1 mouse cellular context compared by ENCODE assay signal in the genomic region with DNA sequence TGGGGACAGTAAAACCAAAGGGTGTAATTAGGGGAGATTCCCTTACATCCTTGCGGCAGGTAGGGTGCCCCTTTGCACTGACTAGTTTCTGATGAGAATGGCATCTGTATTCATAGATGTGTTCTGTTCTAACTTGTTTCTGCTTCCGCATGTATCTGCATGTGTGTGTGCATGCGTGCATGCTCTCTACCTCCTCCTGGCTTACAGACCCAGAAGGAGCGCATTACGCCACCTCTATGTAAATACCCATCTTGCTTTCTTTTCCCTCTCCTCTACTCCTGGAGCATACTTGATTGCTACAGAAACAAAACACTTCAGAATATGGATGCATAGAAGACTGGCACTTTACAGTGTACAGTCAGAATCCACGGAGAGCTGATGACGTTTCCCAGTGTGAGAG.
TF ChIP-seq lines count a peak whose summit lies in the region.

No protein-coding gene starts in this region.

TF ChIP-seq in CH12.LX, 34 proteins besides CTCF, POLR2A, EP300 and RAD21:
- TF ChIP-seq NRF1 (IDR thresholded peaks at IDR 0.05; ENCODE audit: low read depth, low read length), result peak; percentile 66
- TF ChIP-seq USF2 (conservative IDR thresholded peaks at IDR 0.05; ENCODE audit: low read depth, low read length), result no peak
- no peak for TF ChIP-seq MAFK (IDR thresholded peaks at IDR 0.05; ENCODE audit: insufficient replicate concordance, low read length)
- peak; percentile 88 for TF ChIP-seq MAX (IDR thresholded peaks at IDR 0.05; ENCODE audit: low read length)
- TF ChIP-seq TCF12 (IDR thresholded peaks at IDR 0.05; ENCODE audit: low read depth, low read length), result 0 out of 2 replicates have a peak, but pooled peaks have one; percentile 47
- no peak for TF ChIP-seq MAZ (IDR thresholded peaks at IDR 0.05; ENCODE audit: low read depth, low read length)
- TF ChIP-seq ZNF384 (IDR thresholded peaks at IDR 0.05; ENCODE audit: low read depth, low read length), result no peak; the same call in 1 of the 2 replicates
- no peak for TF ChIP-seq ZC3H11A (IDR thresholded peaks at IDR 0.05; ENCODE audit: low read depth, low read length)
- TF ChIP-seq TBP (conservative IDR thresholded peaks at IDR 0.05; ENCODE audit: low read depth, low read length), result no peak
- TF ChIP-seq ELF1 (IDR thresholded peaks at IDR 0.05; ENCODE audit: low read depth, low read length), result peak; percentile 84
- TF ChIP-seq GABPA (IDR thresholded peaks at IDR 0.05; ENCODE audit: insufficient replicate concordance, low read depth, low read length), result no peak
- TF ChIP-seq SIN3A (IDR thresholded peaks at IDR 0.05; ENCODE audit: low read length), result 0 out of 2 replicates have a peak, but pooled peaks have one; percentile 35
- peak; percentile 57; the same call in 1 of the 2 replicates for TF ChIP-seq MXI1 (IDR thresholded peaks at IDR 0.05; ENCODE audit: low read depth, low read length)
- TF ChIP-seq SMC3 (IDR thresholded peaks at IDR 0.05; ENCODE audit: low read depth, low read length), result no peak; the same call in 1 of the 2 replicates
- TF ChIP-seq JUND (conservative IDR thresholded peaks at IDR 0.05; ENCODE audit: low read depth, low read length), result no peak
- TF ChIP-seq NELFE (IDR thresholded peaks at IDR 0.05; ENCODE audit: low read depth, low read length), result 0 out of 2 replicates have a peak, but pooled peaks have one; percentile 44
- TF ChIP-seq PAX5 (IDR thresholded peaks at IDR 0.05; ENCODE audit: low read length), result no peak
- TF ChIP-seq BHLHE40 (IDR thresholded peaks at IDR 0.05; ENCODE audit: low read depth, low read length), result peak; percentile 86
- TF ChIP-seq E2F4 (IDR thresholded peaks at IDR 0.05; ENCODE audit: insufficient replicate concordance, low read depth, low read length), result no peak
- TF ChIP-seq CHD1 (IDR thresholded peaks at IDR 0.05; ENCODE audit: low read depth, low read length), result peak; percentile 97
- TF ChIP-seq JUN (IDR thresholded peaks at IDR 0.05; ENCODE audit: insufficient read depth, low read depth, low read length), result no peak
- no peak for TF ChIP-seq CHD2 (IDR thresholded peaks at IDR 0.05; ENCODE audit: low read length)
- TF ChIP-seq USF1 (IDR thresholded peaks at IDR 0.05; ENCODE audit: low read depth, low read length), result no peak
- peak; percentile 73; the same call in 1 of the 2 replicates for TF ChIP-seq ETS1 (conservative IDR thresholded peaks at IDR 0.05; ENCODE audit: low read depth, low read length)
- TF ChIP-seq RCOR1 (conservative IDR thresholded peaks at IDR 0.05; ENCODE audit: low read depth, low read length), result no peak
- no peak for TF ChIP-seq POLR2AphosphoS2 (IDR thresholded peaks at IDR 0.05; ENCODE audit: low read depth, low read length)
- no peak for TF ChIP-seq KAT2A (IDR thresholded peaks at IDR 0.05; ENCODE audit: insufficient replicate concordance, low read length)
- no peak for TF ChIP-seq UBTF (IDR thresholded peaks at IDR 0.05; ENCODE audit: low read depth, low read length)
- TF ChIP-seq MEF2A (IDR thresholded peaks at IDR 0.05; ENCODE audit: borderline replicate concordance, low read depth, low read length), result peak; percentile 86; the same call in 1 of the 2 replicates
- no peak for TF ChIP-seq ZKSCAN1 (IDR thresholded peaks at IDR 0.05; ENCODE audit: borderline replicate concordance, low read depth, low read length)
- no peak for TF ChIP-seq IRF4 (IDR thresholded peaks at IDR 0.05; ENCODE audit: low read depth, low read length)
- TF ChIP-seq MYC (IDR thresholded peaks at IDR 0.05; ENCODE audit: low read depth, low read length), result peak; percentile 92
- TF ChIP-seq HCFC1 (IDR thresholded peaks at IDR 0.05; ENCODE audit: low read depth, low read length), result peak; percentile 48
- TF ChIP-seq ZMIZ1 (IDR thresholded peaks at IDR 0.05; ENCODE audit: low read depth, low read length), result 0 out of 2 replicates have a peak, but pooled peaks have one; percentile 12
